Mouse (Mus musculus) CH12.LX (cell line): ENCODE data around the gene D330045A20Rik.

Experiments used
- BHLHE40 ChIP-seq: IDR thresholded peaks from 2 replicates; pipeline ENCODE4 v1.6.1; 2011; ENCODE audit warnings: mild to moderate bottlenecking, low read depth, low read length, improper control_type of control experiment
- CHD1 ChIP-seq: IDR thresholded peaks from 2 replicates; pipeline ENCODE4 v1.6.1; 2012; ENCODE audit warnings: low read depth, low read length, improper control_type of control experiment, inconsistent platforms
- CTCF ChIP-seq, 2 experiments: IDR thresholded peaks in 1 of 2; conservative IDR thresholded peaks in 1 of 2; 2 replicates each; pipeline ENCODE4 v1.5.1; 2011 to 2012; ENCODE audit warnings: low read depth in 2 of 2, low read length in 2 of 2, improper control_type of control experiment in 1 of 2, inconsistent platforms in 1 of 2, mild to moderate bottlenecking in 1 of 2, moderate library complexity in 1 of 2
- HCFC1 ChIP-seq: IDR thresholded peaks from 2 replicates; pipeline ENCODE4 v1.6.1; 2012; ENCODE audit warnings: low read depth, mild to moderate bottlenecking, inconsistent platforms, low read length, improper control_type of control experiment
- JUND ChIP-seq: conservative IDR thresholded peaks from 2 replicates; pipeline ENCODE4 v1.6.1; 2011; ENCODE audit warnings: low read depth, low read length, improper control_type of control experiment
- KAT2A ChIP-seq: IDR thresholded peaks from 2 replicates; pipeline ENCODE4 v1.6.1; 2012; ENCODE audit warnings: low read length, improper control_type of control experiment, inconsistent platforms; ENCODE audit not compliant: insufficient replicate concordance
- MAFK ChIP-seq: IDR thresholded peaks from 2 replicates; pipeline ENCODE4 v1.6.1; 2011; ENCODE audit warnings: low read length, improper control_type of control experiment; ENCODE audit not compliant: insufficient replicate concordance
- POLR2A ChIP-seq: IDR thresholded peaks from 2 replicates; pipeline ENCODE4 v1.6.1; 2011; ENCODE audit warnings: low read depth, mild to moderate bottlenecking, improper control_type of control experiment, low read length
- RCOR1 ChIP-seq: conservative IDR thresholded peaks from 2 replicates; pipeline ENCODE4 v1.6.1; 2012; ENCODE audit warnings: low read depth, mild to moderate bottlenecking, inconsistent platforms, low read length, improper control_type of control experiment
- SIN3A ChIP-seq: IDR thresholded peaks from 2 replicates; pipeline ENCODE4 v1.6.1; 2012; ENCODE audit warnings: low read length, improper control_type of control experiment, inconsistent platforms
- ZC3H11A ChIP-seq: IDR thresholded peaks from 2 replicates; pipeline ENCODE4 v1.6.1; 2012; ENCODE audit warnings: low read depth, mild to moderate bottlenecking, inconsistent platforms, low read length, improper control_type of control experiment
- ZKSCAN1 ChIP-seq: IDR thresholded peaks from 2 replicates; pipeline ENCODE4 v1.6.1; 2012; ENCODE audit warnings: low read depth, inconsistent platforms, low read length, improper control_type of control experiment, borderline replicate concordance
- ZMIZ1 ChIP-seq: IDR thresholded peaks from 2 replicates; pipeline ENCODE4 v1.6.1; 2012; ENCODE audit warnings: low read depth, mild to moderate bottlenecking, inconsistent platforms, low read length, improper control_type of control experiment

GRCm38 (mm10) chrX:139537641-139538397, 57.7 kb downstream of the D330045A20Rik start:
- no peak for TF ChIP-seq POLR2A
- TF ChIP-seq CTCF (conservative IDR thresholded peaks at IDR 0.05 in 1 of 2, IDR thresholded peaks at IDR 0.05 in 1 of 2; ENCODE audit: low read depth in 2 of 2, low read length in 2 of 2), result no peak
- no peak for TF ChIP-seq ZC3H11A
- TF ChIP-seq MAFK, result no peak
- no peak for TF ChIP-seq SIN3A
- TF ChIP-seq BHLHE40, result no peak
- TF ChIP-seq CHD1, result no peak
- TF ChIP-seq JUND, result no peak
- no peak for TF ChIP-seq RCOR1
- no peak for TF ChIP-seq KAT2A
- no peak for TF ChIP-seq ZMIZ1
- no peak for TF ChIP-seq ZKSCAN1
- no peak for TF ChIP-seq HCFC1
